Mouse (Mus musculus) E14TG2a.4 (cell line): Measurements from ENCODE around the gene Gm43738.

Experiments used
- CTCF ChIP-seq: conservative IDR thresholded peaks from 2 replicates; pipeline ENCODE4 v1.5.1; 2014; ENCODE audit warnings: low read length
- NANOG ChIP-seq: IDR thresholded peaks from 2 replicates; pipeline ENCODE4 v1.6.1; 2014; ENCODE audit warnings: borderline replicate concordance, low read length, mixed read lengths
- POU5F1 ChIP-seq: IDR thresholded peaks from 2 replicates; pipeline ENCODE4 v1.6.1; 2014; ENCODE audit warnings: low read length, borderline replicate concordance

DNA sequence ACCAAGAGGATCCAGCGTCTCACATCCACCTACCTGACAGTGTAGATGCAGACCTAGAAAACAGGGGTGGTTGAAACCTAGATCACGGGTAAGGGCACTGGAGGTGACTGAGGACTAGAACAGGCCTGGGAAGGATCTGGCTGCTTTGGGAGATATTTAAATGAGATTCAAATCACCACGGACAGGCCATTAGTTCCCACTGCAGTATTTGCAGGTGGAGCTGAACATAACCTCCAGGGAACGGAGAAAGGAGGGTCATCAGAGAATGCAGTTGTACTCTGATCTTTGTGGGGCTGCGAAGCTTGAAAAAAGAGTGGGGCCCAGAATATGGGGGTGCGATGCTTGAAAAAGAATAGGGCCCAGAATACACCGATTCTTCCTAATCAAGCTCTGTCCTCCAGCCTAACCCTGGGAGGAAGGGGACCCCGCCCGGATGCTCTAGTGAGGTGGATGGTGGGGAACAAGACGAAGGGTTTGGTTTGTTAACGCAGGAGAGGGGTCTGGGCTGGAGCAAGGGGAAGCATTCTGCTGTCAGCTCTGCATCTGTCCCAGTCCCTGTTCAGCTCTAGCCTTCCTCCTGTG lies 8.3 kb downstream of the Gm43738 start:
- TF ChIP-seq CTCF (no peak), NANOG (no peak), POU5F1 (no peak)
